Mouse (Mus musculus) heart, embryonic 15.5 days (tissue): ENCODE measurements around the gene Psen2. TPM values are rescaled to one million over a fixed set of nuclear protein-coding genes. Genes with fewer than 3 reads are reported as not detected.

ENCODE experiments used
- ATAC-seq: fragments of 200-750 bp; cut with Nextera tagmentation; replicated peaks from 2 replicates; pipeline ENCODE4 v1.8.0; 2017; ENCODE audit warnings: low read depth, moderate TSS enrichment; ENCODE audit not compliant: insufficient number of reproducible peaks, insufficient read depth, low FRiP score
- H3K27ac ChIP-seq: fragments of 300-500 bp; sonication (generic); 2 replicates; pipeline ENCODE4 v1.5.1; 2015; ENCODE audit warnings: mild to moderate bottlenecking, inconsistent platforms
- H3K27me3 ChIP-seq: fragments of 300-500 bp; sonication (generic); 2 replicates; pipeline ENCODE4 v1.6.1; 2015; ENCODE audit warnings: inconsistent platforms
- H3K36me3 ChIP-seq: fragments of 300-500 bp; sonication (generic); 2 replicates; pipeline ENCODE4 v1.6.1; 2015; ENCODE audit warnings: mild to moderate bottlenecking, inconsistent platforms
- H3K4me1 ChIP-seq: fragments of 300-500 bp; sonication (generic); replicated peaks from 2 replicates; pipeline ENCODE4 v1.6.1; 2015; ENCODE audit warnings: inconsistent platforms
- H3K4me2 ChIP-seq: fragments of 300-500 bp; sonication (generic); 2 replicates; pipeline ENCODE4 v1.6.1; 2015; ENCODE audit warnings: inconsistent platforms, mild to moderate bottlenecking, moderate library complexity
- H3K4me3 ChIP-seq: fragments of 300-500 bp; sonication (generic); 2 replicates; pipeline ENCODE4 v1.5.1; 2015; ENCODE audit warnings: mild to moderate bottlenecking, inconsistent platforms
- H3K9ac ChIP-seq: fragments of 300-500 bp; sonication (generic); 2 replicates; pipeline ENCODE4 v1.6.1; 2015; ENCODE audit warnings: mild to moderate bottlenecking, inconsistent platforms
- H3K9me3 ChIP-seq: fragments of 300-500 bp; sonication (generic); replicated peaks from 2 replicates; pipeline ENCODE4 v1.6.1; 2016; ENCODE audit warnings: inconsistent platforms
- WGBS: fragments of 180-500 bp; shearing (Covaris S2); methylation state at CpG from one replicate; pipeline ENCODE4 v1.1.7; 2015; ENCODE audit warnings: mixed read lengths; 5-methylcytosine and 5-hydroxymethylcytosine counted together
- polyA plus RNA-seq: library from polyadenylated mRNA; unstranded; fragments of >200 nt; fragmentation: Nextera tagmentation; extraction: Ambion mirVana; gene quantifications from 2 replicates; pipeline ENCODE4 v1.2.1, GENCODE M21; 2015

Gene Psen2
- polyA plus RNA-seq, 1 experiment from 2014 or later = 14.9 TPM

- Histone ChIP-seq H3K9ac (no peak overlapping the region), H3K27me3 (no peaks in the 10 kb centered on the region), H3K4me2 (no peak overlapping the region), H3K4me3 (no peak overlapping the region), H3K36me3 (no peaks in the 10 kb centered on the region), H3K27ac (no peak overlapping the region), H3K4me1 (no peaks in the 10 kb centered on the region; the same call in 1 of the 2 replicates), H3K9me3 (no peaks in the 10 kb centered on the region)
- 58% methylated on average over 5 of the region's 5 CpGs for WGBS
- ATAC-seq = no peak
These were observed 46.5 kb downstream of the Psen2 start for GRCm38 (mm10) chr1:180216541-180217276.

DNA sequence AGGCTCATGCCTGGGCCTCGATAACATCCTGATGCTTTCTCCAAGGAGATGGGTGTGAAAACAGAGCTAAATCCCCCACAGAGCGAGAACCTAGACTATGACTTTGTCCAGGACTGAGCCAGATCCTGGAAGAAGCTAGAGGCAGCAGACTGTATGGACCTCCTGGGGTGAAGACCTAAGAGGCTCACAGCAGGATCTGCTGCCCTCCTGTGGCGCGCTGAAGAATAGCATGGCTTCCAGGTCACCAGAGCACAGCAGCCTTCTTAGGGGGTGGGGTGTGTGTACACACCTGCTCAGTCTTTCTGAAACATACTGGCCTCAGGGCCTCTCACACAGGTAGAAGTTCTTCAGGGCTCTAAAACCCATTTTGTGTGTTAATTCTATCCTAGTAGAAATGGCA is 48.2 kb downstream of the Psen2 start:
- Histone ChIP-seq H3K36me3 (no peaks in the 10 kb centered on the region), H3K4me1 (peaks cover 6% of the 10 kb centered on the region), H3K9ac (no peak overlapping the region), H3K27ac (no peak overlapping the region), H3K9me3 (no peaks in the 10 kb centered on the region), H3K27me3 (no peaks in the 10 kb centered on the region), H3K4me3 (no peak overlapping the region), H3K4me2 (no peak overlapping the region)
- WGBS = 20% methylated on average over 4 of the region's 4 CpGs
- no peak for ATAC-seq

- Histone ChIP-seq H3K4me1 (peaks cover 14% of the 10 kb centered on the region), H3K4me3 (no peak overlapping the region), H3K27ac (no peak overlapping the region), H3K9me3 (no peaks in the 10 kb centered on the region), H3K9ac (no peak overlapping the region), H3K36me3 (no peaks in the 10 kb centered on the region), H3K27me3 (no peaks in the 10 kb centered on the region), H3K4me2 (no peak overlapping the region)
- WGBS = 81% methylated on average over 5 of the region's 5 CpGs
- ATAC-seq = no peak
These were observed 50.3 kb downstream of the Psen2 start for GRCm38 (mm10) chr1:180212911-180213310.

DNA sequence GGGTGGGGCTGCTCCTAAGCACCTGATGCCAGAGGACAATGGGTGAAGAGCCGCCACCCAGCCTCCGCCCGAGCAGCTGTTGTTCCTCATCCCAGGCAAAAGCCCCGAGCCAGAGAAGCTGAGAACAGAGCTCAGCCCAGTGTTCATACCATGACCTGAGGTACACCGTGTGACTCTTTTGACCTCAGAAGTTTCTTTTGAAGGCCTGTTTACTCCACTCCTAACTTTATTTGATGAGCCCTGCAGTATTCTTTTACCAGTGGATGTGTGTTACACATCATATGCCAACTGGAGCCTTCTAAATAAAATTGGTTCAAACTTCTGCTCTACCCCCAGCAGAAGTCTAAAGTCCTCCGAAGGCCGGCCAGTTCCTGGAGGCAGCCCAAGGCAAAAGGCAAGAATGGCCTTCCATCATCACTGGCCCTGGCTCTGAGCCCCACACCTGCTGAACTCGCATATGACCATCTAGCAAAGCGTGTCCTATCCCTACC is 52.4 kb downstream of the Psen2 start:
- no peak overlapping the region for H3K9ac ChIP-seq
- no peaks in the 10 kb centered on the region for H3K36me3 ChIP-seq
- H3K27ac ChIP-seq = peak overlapping the region; percentile 75
- WGBS = 84% methylated on average over 9 of the region's 9 CpGs
- H3K4me3 ChIP-seq = no peak overlapping the region
- H3K4me2 ChIP-seq = no peak overlapping the region
- peaks cover 14% of the 10 kb centered on the region for H3K4me1 ChIP-seq
- no peak for ATAC-seq
- no peaks in the 10 kb centered on the region for H3K27me3 ChIP-seq
- no peaks in the 10 kb centered on the region for H3K9me3 ChIP-seq

DNA sequence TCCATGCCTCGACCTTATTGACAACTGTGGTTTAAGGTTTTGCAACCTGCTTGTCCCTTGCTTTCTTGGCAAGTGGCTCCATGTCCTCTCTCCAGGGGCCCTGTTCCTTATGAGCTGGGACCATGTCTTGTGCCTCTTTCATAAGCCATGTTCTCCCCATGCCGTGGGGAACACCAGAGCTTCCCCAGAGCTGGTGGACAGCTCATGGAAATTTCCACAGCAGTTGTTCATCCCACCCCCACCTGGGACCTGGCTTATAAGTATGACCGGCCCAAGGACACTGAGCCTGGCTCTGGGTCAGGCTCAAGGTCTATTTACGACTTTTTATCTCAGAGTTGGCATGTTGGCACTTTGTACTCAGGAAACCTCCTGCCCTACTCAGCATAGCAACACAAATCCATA is 53.2 kb downstream of the Psen2 start:
- Histone ChIP-seq H3K27ac (peak overlapping the region; percentile 75), H3K36me3 (no peaks in the 10 kb centered on the region; the same call in 1 of the 2 replicates), H3K27me3 (no peaks in the 10 kb centered on the region), H3K4me1 (peaks cover 14% of the 10 kb centered on the region), H3K9ac (no peak overlapping the region), H3K9me3 (peaks cover 2% of the 10 kb centered on the region), H3K4me3 (no peak overlapping the region), H3K4me2 (no peak overlapping the region)
- 47% methylated on average over 4 of the region's 4 CpGs for WGBS
- ATAC-seq = peak; percentile 63; the same call in 1 of the 2 replicates

GRCm38 (mm10) chr1:180208370-180208769 is 54.9 kb downstream of the Psen2 start:
- 77% methylated on average over 3 of the region's 3 CpGs for WGBS
- no peak overlapping the region for H3K4me3 ChIP-seq
- no peak for ATAC-seq
- H3K9me3 ChIP-seq = peaks cover 7% of the 10 kb centered on the region
- H3K36me3 ChIP-seq = no peaks in the 10 kb centered on the region; the same call in 1 of the 2 replicates
- H3K4me2 ChIP-seq = no peak overlapping the region
- H3K27me3 ChIP-seq = no peaks in the 10 kb centered on the region
- peaks cover 14% of the 10 kb centered on the region for H3K4me1 ChIP-seq
- H3K27ac ChIP-seq = no peak overlapping the region
- no peak overlapping the region for H3K9ac ChIP-seq

- H3K27ac ChIP-seq = no peak overlapping the region
- WGBS = 70% methylated on average over 5 of the region's 5 CpGs
- H3K4me1 ChIP-seq = peaks cover 3% of the 10 kb centered on the region; the same call in 1 of the 2 replicates
- no peak overlapping the region for H3K4me3 ChIP-seq
- H3K27me3 ChIP-seq = no peaks in the 10 kb centered on the region
- H3K36me3 ChIP-seq = no peaks in the 10 kb centered on the region; the same call in 1 of the 2 replicates
- ATAC-seq = no peak
- H3K9me3 ChIP-seq = peaks cover 7% of the 10 kb centered on the region
- H3K9ac ChIP-seq = no peak overlapping the region
- H3K4me2 ChIP-seq = no peak overlapping the region
These were observed 62.5 kb downstream of the Psen2 start for GRCm38 (mm10) chr1:180200722-180201121.

GRCm38 (mm10) chr1:180199715-180200050 is 63.6 kb downstream of the Psen2 start:
- Histone ChIP-seq H3K27ac (no peak overlapping the region), H3K9me3 (peaks cover 2% of the 10 kb centered on the region; the same call in 1 of the 2 replicates), H3K27me3 (no peaks in the 10 kb centered on the region), H3K4me1 (peaks cover 10% of the 10 kb centered on the region; the same call in 1 of the 2 replicates), H3K4me3 (no peak overlapping the region), H3K36me3 (no peaks in the 10 kb centered on the region), H3K9ac (no peak overlapping the region), H3K4me2 (no peak overlapping the region)
- no peak for ATAC-seq
- WGBS = 53% methylated on average over 4 of the region's 4 CpGs

DNA sequence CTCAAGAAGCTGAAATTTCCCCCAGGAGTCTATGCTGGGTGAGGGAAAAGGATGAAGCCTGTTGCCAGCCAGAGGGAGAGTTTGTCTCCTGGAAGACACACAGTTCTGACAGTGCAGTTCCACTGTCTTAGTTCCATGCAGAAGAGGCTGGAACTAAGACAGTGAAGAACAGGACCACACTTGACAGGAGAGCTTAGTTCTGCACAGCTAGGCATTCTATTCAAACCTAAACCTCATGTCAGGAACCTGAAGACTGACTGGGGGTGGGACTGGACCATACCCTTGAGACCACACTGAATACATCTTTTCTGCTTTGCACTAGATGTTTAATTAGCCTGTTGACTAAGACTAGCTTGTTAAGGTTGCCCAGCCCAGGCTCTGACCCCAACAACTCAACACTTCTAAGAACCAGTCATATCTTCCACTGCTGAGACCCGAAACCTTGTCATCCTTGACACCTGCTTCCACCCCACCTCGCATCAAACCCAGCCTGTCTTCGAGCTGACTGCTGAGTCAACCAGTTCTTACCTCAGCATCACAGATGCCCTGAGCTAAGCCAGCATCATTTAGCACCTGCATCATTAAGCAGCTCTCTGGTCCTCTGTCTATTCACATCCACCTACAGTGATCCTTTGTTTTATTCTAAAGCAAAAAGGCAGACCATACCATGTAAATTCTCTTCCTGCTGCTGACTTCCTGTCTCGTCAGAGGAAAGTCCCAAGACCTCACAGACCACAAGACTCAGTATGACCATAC is 64.1 kb downstream of the Psen2 start, which contains the start of gene Coq8a:
Gene Coq8a (minus strand): TSS at position 644 of the 756 bp plus-strand sequence.
- H3K4me1 ChIP-seq = peaks cover 15% of the 10 kb centered on the region; the same call in 1 of the 2 replicates
- no peak within 1 kb of the TSS for H3K4me2 ChIP-seq
- no peak within 1 kb of the TSS for H3K4me3 ChIP-seq
- H3K27ac ChIP-seq = no peak within 1 kb of the TSS
- 53% methylated on average over 4 of the region's 4 CpGs for WGBS
- no peak for ATAC-seq
- H3K36me3 ChIP-seq = no peaks in the 10 kb centered on the region
- no peak within 1 kb of the TSS for H3K9ac ChIP-seq
- H3K9me3 ChIP-seq = no peaks in the 10 kb centered on the region
- H3K27me3 ChIP-seq = no peaks in the 10 kb centered on the region

GRCm38 (mm10) chr1:180197956-180198355 is 65.3 kb downstream of the Psen2 start:
- ATAC-seq = no peak
- H3K4me2 ChIP-seq = no peak overlapping the region
- H3K9me3 ChIP-seq = no peaks in the 10 kb centered on the region
- H3K27ac ChIP-seq = no peak overlapping the region
- H3K27me3 ChIP-seq = no peaks in the 10 kb centered on the region
- H3K36me3 ChIP-seq = no peaks in the 10 kb centered on the region
- WGBS = 76% methylated on average over 3 of the region's 3 CpGs
- H3K4me3 ChIP-seq = no peak overlapping the region
- no peak overlapping the region for H3K9ac ChIP-seq
- peaks cover 25% of the 10 kb centered on the region for H3K4me1 ChIP-seq

- peak overlapping the region; percentile 64 for H3K4me3 ChIP-seq
- no peak overlapping the region for H3K9ac ChIP-seq
- peaks cover 36% of the 10 kb centered on the region for H3K4me1 ChIP-seq
- H3K4me2 ChIP-seq = peak overlapping the region; percentile 82
- no peaks in the 10 kb centered on the region for H3K27me3 ChIP-seq
- ATAC-seq = no peak
- WGBS = 93% methylated on average over 9 of the region's 9 CpGs
- no peaks in the 10 kb centered on the region for H3K36me3 ChIP-seq
- H3K9me3 ChIP-seq = no peaks in the 10 kb centered on the region
- H3K27ac ChIP-seq = peak overlapping the region; percentile 57
These were observed 66.7 kb downstream of the Psen2 start for GRCm38 (mm10) chr1:180196508-180196907.
